Mouse (Mus musculus): ENCODE results near the gene Zim1.
A peak's percentile ranks its signal among the peaks of the same experiment; 100 is the strongest.

The Zim1 gene

DNA sequence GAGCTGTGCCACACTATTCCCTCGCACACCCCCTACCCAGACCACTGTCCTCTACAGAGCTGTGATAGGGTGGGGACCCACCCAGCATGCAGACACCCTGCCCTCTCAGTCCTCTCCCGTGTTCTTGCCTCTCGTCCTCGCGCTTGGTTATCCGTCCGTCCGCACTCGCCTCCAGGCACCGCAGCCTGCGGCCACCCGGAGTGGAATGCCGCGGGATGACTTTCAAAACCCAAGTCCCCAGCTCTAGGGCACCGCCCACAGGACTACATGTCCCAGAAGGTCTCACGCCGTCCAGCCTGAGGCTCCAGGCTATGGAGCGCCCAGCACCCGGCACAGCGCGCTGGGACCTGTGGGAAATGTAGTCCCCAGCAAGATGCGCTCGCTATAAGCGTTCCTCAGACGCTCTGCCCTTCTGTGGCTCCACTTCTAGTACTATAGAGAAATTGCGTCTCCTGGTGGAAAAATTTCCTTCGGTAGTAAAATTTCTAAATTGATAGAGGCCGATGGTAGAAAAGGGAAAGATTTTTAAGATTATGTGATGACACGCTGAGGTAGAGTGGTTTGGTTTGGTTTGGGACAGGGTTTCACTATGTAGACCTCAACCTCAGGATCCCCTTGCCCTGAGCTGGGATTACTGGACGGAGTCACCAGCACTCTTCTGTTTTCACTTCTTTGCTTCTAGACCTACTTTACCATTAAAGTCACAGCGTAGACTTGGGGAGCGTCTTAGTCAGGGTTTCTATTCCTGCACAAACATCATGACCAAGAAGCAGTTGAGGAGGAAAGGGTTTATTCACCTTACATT is at the start of gene Zim1:
Gene Zim1, minus strand, starts transcription at position 210 of the 805 bp plus-strand sequence.
- peak; percentile 76 for DNase-seq

DNA sequence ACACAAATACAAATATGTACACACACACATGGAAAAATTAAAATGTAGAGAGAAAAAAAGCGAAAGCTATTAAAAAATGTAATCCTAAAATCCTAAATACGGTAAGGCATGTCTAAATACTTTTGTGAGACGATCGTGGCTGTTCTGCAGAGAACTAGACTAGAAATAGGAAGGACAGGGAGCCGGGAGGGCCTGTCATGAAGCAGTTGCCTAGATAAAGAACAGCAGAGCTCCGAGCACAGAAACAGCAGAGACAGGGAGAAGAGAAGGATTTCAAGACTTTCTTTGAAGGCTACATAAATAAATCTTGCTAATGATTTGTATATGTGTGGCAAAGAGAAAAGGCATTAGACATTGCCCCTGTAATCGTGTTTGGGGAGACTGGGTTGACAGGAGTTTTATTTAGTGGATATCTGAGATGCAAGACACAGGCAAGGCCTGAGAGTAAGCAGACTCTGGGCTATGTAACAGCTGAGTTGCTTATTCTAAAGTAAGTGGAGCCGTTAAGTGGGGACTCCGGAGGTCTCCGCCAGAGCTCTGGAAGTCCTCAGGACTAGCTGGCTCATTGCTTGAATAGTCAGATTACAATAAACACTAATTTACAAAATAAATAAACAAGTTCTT is 48.1 kb upstream of the Zim1 start:
- no peak for DNase-seq

DNA sequence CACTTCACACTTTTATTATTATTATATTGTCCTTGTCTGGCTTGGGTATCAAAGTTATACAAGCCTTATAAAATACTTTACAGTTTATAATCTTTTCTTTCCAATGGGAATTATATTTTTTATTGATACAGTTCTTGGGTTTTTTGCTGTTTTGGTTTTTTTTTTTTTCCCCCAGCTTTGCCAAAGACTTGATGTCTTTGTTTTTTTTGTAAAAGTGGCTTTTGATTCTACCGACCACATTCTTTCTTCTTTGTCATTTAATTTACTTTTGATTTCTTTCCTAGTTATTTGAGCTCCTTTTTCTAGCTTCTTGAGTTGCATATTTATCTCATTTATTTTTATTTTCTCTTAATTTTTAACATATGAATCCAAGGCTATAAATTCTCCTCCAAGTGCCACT is 39.8 kb upstream of the Zim1 start:
- no peak for DNase-seq

DNA sequence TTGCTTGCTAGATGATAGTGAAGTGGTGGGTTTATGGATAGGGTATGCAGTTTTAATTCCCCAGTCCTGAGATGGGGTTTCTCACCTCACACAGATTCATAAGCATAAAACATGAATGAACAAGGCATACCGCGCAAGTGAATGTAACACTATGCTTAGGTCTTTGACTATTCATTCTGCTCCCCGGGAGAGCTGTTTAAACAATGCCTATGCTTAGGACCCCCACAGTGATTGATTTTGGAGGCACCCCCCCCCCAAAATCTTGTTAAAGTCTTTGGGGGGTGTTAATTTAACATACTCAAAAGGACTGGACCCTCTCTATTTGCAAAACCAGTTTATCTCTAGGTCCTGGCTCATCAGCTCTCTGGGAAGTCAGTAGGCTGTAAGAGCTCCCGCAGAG is 35.7 kb upstream of the Zim1 start:
- DNase-seq, result no peak

DNA sequence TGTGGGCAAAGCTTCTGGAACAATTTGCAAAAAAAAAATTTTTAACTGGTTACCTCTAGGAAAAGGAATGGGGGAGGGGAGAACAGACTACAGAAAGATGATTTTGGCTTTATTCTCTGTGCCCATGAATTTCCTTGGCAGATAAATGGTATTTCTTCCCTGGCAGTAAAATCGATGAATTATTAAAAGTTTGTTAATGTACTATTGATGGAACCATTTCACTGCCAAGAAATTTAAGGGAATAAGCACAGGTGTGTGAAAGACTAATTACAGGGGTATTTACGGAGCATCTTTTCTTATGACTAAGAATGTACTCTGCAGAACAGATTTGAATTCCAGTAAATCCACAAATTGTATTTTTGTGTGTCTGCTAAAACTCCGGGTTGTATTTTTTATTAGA is 35.1 kb upstream of the Zim1 start:
- DNase-seq, result no peak

DNA sequence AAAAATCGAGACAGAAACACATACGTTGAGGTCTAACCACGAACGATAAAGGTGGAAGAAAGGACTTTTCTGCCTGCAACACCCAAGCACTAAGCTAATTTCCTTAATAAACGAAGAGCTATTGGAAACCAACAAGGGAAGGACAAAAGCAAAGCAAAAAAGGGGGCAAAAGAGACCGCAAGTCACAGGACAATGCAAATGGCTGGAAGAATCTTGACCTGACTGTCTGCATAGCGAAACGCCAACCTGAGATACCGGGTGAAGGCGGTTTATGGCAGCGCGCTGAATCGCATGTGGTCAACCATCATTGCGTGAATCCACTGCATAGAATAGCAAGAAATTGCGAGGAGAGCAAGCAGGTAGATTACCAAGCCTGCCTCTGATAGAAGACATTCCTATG is 34.6 kb upstream of the Zim1 start:
- DNase-seq, result peak; percentile 43

DNA sequence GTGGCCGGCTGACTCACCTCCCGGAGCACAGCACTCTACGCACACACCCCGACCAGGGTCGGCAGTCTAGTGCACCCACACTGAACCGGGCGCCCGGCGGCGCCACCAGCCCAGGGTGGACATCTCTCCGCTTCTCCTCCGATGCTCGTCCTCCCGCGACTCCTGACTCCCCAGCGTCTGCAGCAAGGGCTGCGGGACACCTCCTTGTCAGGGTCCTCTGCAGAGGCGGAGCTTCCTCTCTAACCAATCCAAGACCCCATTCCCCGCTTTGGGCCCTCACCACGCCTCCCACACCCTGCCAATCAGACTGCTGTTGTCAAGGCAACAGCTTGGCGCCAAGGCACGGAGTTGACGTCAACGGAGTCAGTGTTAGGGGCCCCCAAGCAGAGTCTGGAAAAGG is 34.0 kb upstream of the Zim1 start, which contains the start of the genes Peg3 and Usp29:
Gene Peg3, minus strand, starts transcription at position 191 of the 400 bp plus-strand sequence.
Gene Usp29, plus strand, starts transcription at position 338 of the 400 bp plus-strand sequence.
- DNase-seq, result peak; percentile 89

DNA sequence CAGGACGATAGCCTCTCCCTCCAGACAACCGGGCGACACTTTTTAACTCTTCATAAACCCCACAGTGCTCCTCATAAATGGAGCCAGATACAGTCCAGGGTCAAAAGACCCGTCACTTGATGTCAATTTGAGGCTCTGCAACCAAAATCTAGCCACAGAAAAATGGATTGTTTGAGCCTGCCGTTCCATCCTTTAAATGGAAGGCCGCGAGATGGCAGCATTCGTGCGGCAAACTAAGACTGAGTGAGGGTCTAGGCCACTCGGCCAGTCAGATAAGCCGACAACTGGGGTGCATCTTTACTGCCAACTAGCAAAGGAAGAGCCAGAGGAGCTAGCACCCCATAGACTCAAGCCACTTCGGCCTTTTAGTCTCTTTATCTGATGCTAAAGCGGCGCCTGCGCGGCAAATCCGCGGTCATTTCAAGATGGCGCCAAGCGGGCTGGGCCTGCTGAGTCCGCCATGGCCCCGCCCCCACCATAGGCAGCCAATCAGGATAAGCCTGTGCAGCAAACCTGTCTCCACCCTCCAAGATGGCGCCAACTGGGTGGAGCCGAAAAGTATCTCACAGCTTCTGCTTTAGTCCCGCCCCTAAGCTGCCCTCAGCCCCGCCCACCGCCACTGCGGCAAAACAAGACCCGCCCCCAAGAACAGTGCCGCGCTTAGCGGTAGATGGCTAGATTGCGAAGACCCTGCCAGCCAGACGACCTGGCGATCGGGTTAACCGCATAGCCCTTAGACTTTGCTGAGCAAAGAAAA is 33.0 kb upstream of the Zim1 start:
- DNase-seq, result peak; percentile 92

DNA sequence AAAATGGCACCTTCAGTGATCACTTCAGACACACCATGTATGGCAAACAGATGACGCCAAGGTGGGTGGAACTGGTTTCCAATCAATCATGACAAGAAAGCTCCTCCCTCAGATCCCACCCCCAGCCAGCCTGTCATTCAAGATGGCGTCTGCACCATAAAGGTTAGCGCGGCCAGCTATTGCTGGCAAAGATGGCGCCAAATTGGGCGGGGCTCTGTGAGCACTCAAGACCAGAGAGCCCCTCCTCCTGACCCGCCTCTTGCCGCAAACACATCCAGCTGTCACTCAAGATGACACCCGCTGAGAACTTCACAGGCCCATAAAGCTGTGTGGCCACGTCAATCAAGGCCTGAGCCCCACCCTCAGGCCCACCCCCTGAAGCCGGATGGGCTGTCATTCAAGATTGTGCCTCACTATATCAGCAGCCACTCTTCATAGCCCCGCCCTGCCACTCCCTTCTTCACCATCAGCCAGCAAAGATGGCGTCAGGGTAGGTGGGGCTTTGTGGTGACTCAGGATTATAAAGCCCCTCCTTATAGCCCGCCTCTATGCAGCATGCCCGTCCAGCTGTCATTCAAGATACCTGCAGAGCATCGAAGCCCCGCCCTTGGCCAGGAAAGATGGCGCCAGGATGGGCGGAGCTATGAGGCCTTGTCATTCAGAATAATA is 32.1 kb upstream of the Zim1 start:
- peak; percentile 91 for DNase-seq

DNA sequence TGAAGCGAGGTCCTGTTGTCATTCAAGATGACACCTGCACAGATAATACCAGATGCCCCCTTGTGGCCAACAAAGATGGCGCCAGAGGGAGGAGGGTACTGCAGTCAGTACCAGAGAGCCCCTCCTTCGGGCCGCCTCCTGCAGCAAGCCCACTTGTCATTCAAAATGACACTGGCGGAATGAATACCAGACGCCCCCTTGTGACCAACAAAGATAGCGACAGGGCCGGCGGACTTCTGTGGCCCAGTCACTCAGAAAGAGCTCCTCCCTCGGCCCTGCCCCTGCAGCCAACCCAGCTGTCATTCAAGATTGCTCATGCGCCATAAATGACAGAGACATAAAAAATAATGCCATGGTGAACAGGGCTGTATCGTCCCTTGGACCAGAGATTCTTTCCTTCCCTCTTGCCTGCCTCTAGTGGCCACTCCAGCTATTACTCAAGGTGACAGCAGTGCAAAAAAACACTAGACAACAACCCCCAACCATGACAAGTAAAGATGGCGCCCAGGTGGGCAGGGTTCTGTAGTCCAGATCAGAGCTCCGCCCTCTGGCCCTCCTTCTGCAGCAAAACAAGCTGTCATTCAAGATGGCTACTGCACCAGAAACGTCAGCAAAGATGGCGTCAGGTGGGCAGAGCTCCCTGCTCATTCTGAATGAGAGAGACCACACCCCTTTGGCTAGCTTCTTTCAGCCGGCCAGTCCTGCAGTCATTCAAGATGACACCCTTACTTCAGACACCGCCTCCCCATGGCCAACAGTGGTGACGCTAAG is 31.3 kb upstream of the Zim1 start:
- peak; percentile 86 for DNase-seq

DNA sequence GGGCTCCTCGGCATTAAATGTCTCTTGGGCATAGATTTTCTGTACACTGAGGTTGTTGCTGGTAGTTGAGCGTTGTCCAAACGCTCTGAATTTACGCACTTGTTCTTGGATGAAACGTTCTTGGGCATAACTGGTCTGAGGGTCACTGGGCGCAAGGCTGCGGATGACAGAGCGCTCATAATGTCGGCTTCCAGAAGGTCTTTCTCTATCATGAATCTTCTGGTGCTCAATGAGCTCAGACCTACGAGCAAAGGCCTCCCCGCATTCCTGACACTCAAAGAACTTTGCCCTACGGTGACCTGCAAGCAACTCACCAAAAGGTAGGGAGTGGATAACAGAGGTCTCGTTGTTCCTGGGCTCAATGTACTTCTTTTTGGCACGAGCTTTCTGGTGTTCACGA is 13.1 kb upstream of the Zim1 start:
- no peak for DNase-seq

DNA sequence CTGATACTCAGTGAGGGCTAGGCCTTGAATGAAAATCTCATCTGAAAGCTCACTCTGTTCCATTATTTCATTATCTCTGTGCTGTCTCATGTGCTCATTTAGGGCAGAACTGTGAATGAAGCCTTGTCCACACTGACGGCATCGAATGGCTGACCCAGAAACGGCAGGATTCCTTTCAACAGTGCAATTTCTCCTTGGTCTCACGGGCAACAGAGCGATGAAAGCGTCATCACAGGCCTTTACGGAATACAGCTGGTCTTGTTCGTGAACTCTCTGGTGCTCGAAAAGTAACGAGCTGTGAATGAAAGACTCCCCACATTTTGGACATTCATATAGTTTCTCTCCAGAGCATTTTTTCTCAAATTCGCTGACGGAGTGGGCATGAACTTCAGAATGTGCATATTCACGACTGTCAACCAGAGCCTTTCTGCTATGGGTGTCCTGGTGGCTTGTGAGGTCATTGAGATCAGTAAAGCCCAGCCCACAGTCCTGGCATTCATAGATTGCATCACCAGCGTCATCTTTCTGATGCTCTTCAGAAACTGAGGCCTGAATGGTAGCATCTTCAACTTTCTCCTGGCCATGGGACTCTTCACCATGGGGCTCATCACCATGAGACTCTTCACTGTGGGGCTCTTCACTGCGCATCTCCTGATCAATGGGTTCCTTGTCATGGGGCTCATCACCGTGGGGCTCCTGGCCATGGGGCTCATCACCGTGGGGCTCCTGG is 12.4 kb upstream of the Zim1 start:
- DNase-seq, result no peak

DNA sequence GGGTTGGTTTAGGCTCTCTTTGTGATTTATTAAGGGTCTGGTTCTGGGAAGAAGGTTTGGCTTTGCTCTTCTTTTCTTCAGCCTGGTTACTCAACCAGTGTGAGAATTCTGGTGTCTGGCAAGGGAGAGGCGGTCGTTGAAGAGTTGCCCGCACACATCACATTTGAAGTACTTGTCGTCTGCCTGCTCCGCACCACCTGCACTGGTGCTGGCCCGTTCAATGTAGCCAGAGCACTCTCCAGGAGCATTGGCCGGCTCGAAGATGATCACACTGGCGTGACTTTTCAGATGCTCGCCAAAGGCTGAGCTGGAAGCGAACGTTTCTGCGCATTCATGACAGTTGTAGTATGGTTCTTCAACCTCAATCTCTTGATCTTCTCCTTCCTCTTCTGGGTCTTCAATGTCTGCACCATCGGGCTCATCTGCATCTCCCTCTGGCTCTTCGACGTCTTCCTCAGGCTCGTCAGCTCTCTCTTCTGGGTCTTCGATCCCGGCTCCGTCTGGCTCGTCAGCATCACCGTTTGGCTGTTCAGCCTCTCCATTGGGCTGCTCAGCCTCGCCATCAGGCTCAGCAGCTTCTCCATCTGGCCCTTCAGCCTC is 11.3 kb upstream of the Zim1 start:
- DNase-seq, result no peak

DNA sequence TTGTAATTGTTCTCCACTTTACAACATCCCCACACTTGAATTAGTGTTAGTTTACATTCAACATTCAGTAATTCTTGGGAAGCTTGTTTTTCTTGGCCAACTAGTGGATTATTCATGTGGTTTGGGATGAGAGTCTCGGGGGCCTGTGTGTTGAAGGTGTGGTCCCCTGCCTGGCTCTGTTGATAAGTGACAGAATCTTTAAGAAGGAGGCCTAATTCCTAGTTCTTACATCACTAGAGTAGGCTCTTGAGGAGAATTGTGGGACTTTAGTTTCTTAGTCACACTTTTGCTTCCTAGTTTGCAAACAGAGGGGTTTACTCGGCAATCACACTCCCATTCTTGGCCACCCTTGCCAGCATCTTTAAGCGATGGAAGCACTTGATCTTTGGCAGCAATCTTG is 3.0 kb upstream of the Zim1 start:
- no peak for DNase-seq

DNA sequence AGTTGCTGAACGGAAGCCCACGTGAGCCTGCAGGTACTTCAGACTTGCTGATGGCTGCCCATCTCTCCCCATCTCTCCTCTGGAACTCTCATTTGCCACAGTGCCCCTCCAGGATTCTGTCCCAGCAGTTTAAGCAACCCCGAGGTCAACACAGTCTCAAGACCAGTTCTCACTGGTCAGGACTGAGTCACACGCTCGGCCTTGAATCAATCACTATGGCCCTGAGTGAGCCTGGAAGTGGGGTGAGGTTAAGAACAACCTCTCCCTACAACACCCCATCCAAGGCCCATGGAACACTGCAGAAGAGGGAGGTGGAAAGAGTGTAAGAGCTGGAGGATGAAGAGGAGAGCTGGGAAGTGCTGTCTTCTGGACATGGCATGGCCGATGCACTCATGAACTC is 10.7 kb downstream of the Zim1 start:
- no peak for DNase-seq

DNA sequence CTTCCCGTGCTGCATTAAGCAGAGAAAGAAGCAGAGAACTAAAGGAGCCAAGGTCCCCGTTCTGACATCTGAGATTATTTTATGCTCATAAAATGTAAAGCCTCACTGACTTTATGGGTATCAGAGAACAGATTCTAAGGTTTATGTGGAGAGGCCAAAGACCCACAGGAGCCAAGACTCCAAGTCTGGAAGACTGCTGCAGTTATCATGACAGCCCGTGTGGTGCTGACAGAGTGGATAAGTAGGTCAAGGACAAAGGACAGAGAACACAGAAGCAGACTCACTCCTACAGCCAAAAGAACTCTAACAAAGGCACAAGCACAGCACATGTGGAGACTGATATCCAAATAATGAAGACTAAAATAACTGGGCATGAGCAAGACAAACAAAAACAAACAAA is 29.5 kb downstream of the Zim1 start:
- DNase-seq, result no peak

DNA sequence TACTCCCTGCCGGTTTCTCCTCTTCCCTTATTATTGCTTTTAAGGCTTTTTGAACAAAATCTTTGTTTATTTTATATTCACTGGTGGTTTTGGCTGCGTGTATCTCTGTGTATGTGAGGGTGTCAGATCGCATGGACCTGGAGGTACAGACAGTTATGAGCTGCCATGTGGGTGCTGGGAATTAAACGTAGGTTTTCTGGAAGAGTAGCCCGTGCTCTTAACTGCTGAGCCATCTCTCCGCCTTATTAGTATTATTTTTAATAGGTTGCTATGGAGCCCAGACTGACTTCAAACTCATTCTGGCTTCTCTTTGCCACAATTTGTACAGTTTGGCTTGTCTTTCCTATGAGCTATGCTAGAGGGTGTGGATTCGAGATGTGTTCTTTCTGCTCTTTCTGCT is 32.8 kb downstream of the Zim1 start:
- DNase-seq, result no peak

DNA sequence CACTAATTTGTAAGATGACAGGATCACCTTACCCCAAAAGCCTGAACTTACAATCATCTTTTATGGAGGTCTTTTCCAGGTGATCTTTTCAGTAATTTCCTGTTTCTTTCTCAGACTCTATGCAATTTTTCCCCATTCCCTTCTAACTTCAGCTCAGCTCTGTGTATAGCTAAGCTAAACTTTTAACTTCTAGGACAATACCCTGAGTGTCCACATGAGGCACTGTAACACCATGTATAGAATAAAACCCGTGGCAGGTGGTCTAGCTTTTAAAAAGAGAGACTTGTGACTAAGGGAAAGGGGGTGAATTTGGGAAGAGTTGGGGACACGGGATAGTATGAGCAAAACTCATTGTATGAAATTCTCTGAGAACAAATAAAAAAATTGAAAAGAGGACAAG is 36.6 kb downstream of the Zim1 start:
- peak; percentile 9 for DNase-seq

DNA sequence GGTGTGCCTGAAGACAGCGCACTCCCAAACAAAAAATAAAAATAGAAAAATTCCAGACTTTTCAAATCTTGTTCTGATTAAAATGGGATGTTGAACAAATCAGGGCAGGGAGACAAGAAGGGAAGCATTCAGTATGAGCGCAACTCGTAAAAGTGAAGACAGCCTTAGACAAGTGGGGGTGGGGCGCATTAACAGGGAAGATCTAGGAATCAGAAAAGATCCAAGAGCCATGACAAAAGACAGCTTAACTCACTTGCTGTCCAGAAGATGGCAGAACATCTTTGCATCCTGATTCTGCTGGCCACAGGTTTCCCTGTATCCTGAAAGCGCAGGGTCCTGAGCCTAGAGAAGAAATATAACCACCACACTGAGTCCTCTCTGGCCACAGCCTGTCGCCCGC is 37.6 kb downstream of the Zim1 start:
- DNase-seq, result no peak

DNA sequence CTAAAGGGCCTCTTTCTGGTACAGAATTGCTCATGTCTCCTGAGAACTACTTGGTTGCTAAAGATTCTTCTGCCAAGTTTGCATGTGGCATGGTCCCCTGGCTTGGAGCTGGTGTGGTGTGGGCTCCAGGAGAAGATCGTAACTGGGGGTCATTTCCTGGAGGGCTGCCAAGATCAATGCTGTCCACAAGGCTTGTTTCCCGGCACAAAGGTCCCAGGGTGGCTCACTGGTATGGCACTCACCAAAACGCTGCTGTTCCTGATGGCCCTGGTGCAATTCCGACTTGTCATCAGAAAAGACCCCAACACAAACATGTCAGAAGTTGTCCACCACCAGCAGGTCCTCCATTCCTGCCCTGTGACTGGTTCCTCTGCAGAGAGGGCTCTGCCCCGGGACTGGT is 44.1 kb downstream of the Zim1 start:
- no peak for DNase-seq

DNA sequence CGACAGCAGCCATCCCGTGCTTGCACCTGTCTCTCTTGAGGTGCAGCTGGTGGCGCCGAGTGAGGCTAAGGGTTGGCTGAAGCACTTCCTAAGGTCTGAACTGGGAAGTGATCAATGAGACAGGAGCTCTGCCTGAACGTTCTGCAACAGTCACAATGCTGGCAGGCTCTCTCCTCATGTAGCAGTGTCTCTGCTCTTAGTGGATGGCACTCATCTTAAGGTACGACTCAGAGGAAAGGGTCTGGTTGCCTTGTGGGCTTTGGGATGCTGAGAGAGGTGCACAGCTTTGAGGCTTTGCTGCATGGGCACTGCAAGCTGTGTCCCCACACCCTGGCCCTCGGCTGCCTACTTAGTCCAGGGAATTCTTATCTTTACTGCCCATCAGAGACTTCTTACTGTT is 45.0 kb downstream of the Zim1 start:
- no peak for DNase-seq
